Mouse (Mus musculus) intestine, postnatal 0 days (tissue): Measurements from ENCODE around the gene Olfr986. TPM values are rescaled to one million over a fixed set of nuclear protein-coding genes. Genes with fewer than 3 reads are reported as not detected.

Experiments
- ATAC-seq: fragments of 200-750 bp; cut with Nextera tagmentation; 2 replicates; pipeline ENCODE4 v1.8.0; 2017; ENCODE audit warnings: mild to moderate bottlenecking, moderate TSS enrichment, moderate library complexity
- H3K27ac ChIP-seq: fragments of 300-500 bp; sonication (generic); 2 replicates; pipeline ENCODE4 v1.5.1; 2014; ENCODE audit warnings: mild to moderate bottlenecking, low read depth, low read length, moderate library complexity
- H3K27me3 ChIP-seq: fragments of 300-500 bp; sonication (generic); replicated peaks from 2 replicates; pipeline ENCODE4 v1.6.1; 2014; ENCODE audit warnings: low read length, mixed read lengths; ENCODE audit not compliant: control insufficient read depth, insufficient read depth
- H3K36me3 ChIP-seq: fragments of 300-500 bp; sonication (generic); 2 replicates; pipeline ENCODE4 v1.6.1; 2014; ENCODE audit warnings: mild to moderate bottlenecking, moderate library complexity; ENCODE audit not compliant: control insufficient read depth, insufficient read depth
- H3K4me1 ChIP-seq: fragments of 300-500 bp; sonication (generic); replicated peaks from 2 replicates; pipeline ENCODE4 v1.6.1; 2014; ENCODE audit warnings: antibody characterized with exemption, low read length, mixed read lengths; ENCODE audit not compliant: control insufficient read depth, insufficient read depth
- H3K4me2 ChIP-seq: fragments of 300-500 bp; sonication (generic); replicated peaks from 2 replicates; pipeline ENCODE4 v1.6.1; 2014; ENCODE audit warnings: low read depth, mild to moderate bottlenecking, moderate library complexity
- H3K4me3 ChIP-seq: fragments of 300-500 bp; sonication (generic); 2 replicates; pipeline ENCODE4 v1.5.1; 2014; ENCODE audit warnings: low read depth, low read length
- H3K9ac ChIP-seq: fragments of 300-500 bp; sonication (generic); 2 replicates; pipeline ENCODE4 v1.6.1; 2014; ENCODE audit warnings: mild to moderate bottlenecking, low read depth, low read length
- H3K9me3 ChIP-seq: fragments of 300-500 bp; sonication (generic); 2 replicates; pipeline ENCODE4 v1.6.1; 2016; ENCODE audit warnings: mixed run types; ENCODE audit not compliant: control insufficient read depth
- CTCF ChIP-seq: sonication (generic); IDR thresholded peaks from 2 replicates; pipeline ENCODE4 v1.5.1; 2016; ENCODE audit warnings: low read depth, mild to moderate bottlenecking, control low read depth, antibody characterized with exemption, moderate library complexity
- WGBS: fragments of 180-500 bp; shearing (Covaris S2); extraction: QIAGEN DNeasy Blood & Tissue Kit; methylation state at CpG from one replicate; pipeline ENCODE4 v1.1.7; 2014; 5-methylcytosine and 5-hydroxymethylcytosine counted together
- polyA plus RNA-seq: library from polyadenylated mRNA; unstranded; fragments of >200 nt; fragmentation: Nextera tagmentation; extraction: Ambion mirVana; gene quantifications from 2 replicates; pipeline ENCODE4 v1.2.1, GENCODE M21; 2015

Olfr986 gene
- not detected in 2 replicates for polyA plus RNA-seq

- Histone ChIP-seq H3K27ac (no peak within 1 kb of the TSS), H3K36me3 (no peaks in the 10 kb centered on the region), H3K4me3 (no peak within 1 kb of the TSS), H3K9ac (no peak within 1 kb of the TSS), H3K27me3 (no peaks in the 10 kb centered on the region), H3K4me2 (no peak within 1 kb of the TSS), H3K9me3 (no peaks in the 10 kb centered on the region), H3K4me1 (no peaks in the 10 kb centered on the region)
- WGBS: 87% methylated on average over 5 of the region's 5 CpGs
- TF ChIP-seq CTCF: no peak
- no peak for ATAC-seq
These were observed at the start of gene Olfr986 for GRCm38 (mm10) chr9:40180620-40181019. TSS of gene Olfr986 (plus strand) at chr9:40180920.

- H3K36me3 ChIP-seq: no peaks in the 10 kb centered on the region
- H3K9me3 ChIP-seq: no peaks in the 10 kb centered on the region
- H3K27me3 ChIP-seq: no peaks in the 10 kb centered on the region
- no peak overlapping the region for H3K27ac ChIP-seq
- no peak for TF ChIP-seq CTCF
- WGBS: 77% methylated on average over 6 of the region's 6 CpGs
- no peak overlapping the region for H3K4me3 ChIP-seq
- H3K4me2 ChIP-seq: no peak overlapping the region
- ATAC-seq: no peak
- no peak overlapping the region for H3K9ac ChIP-seq
- no peaks in the 10 kb centered on the region for H3K4me1 ChIP-seq
These were observed 43.6 kb upstream of the Olfr986 start for GRCm38 (mm10) chr9:40136987-40137688.

GRCm38 (mm10) chr9:40139484-40139883 is 41.2 kb upstream of the Olfr986 start:
- TF ChIP-seq CTCF: no peak
- H3K4me3 ChIP-seq: no peak overlapping the region
- H3K9ac ChIP-seq: no peak overlapping the region
- no peaks in the 10 kb centered on the region for H3K4me1 ChIP-seq
- H3K36me3 ChIP-seq: no peaks in the 10 kb centered on the region
- H3K9me3 ChIP-seq: no peaks in the 10 kb centered on the region
- no peaks in the 10 kb centered on the region for H3K27me3 ChIP-seq
- H3K4me2 ChIP-seq: no peak overlapping the region
- no peak for ATAC-seq
- no peak overlapping the region for H3K27ac ChIP-seq
- 39% methylated on average over 4 of the region's 4 CpGs for WGBS

GRCm38 (mm10) chr9:40141544-40141943 is 39.2 kb upstream of the Olfr986 start:
- no peak for ATAC-seq

GRCm38 (mm10) chr9:40155118-40155644 is 25.5 kb upstream of the Olfr986 start:
- no peak for TF ChIP-seq CTCF
- no peak overlapping the region for H3K9ac ChIP-seq
- H3K4me3 ChIP-seq: no peak overlapping the region
- no peak overlapping the region for H3K4me2 ChIP-seq
- no peaks in the 10 kb centered on the region for H3K36me3 ChIP-seq
- no peak overlapping the region for H3K27ac ChIP-seq
- WGBS: 65% methylated on average over 4 of the region's 4 CpGs
- no peaks in the 10 kb centered on the region for H3K4me1 ChIP-seq
- no peak for ATAC-seq
- no peaks in the 10 kb centered on the region for H3K9me3 ChIP-seq
- H3K27me3 ChIP-seq: no peaks in the 10 kb centered on the region

More at GRCm38 (mm10) chr9:40141544-40141943, 39.2 kb upstream of the Olfr986 start:
- 56% methylated on average over 1 of the region's 1 CpGs for WGBS
- no peak overlapping the region for H3K27ac ChIP-seq
- H3K4me3 ChIP-seq: no peak overlapping the region
- H3K36me3 ChIP-seq: no peaks in the 10 kb centered on the region
- no peaks in the 10 kb centered on the region for H3K27me3 ChIP-seq
- no peak overlapping the region for H3K4me2 ChIP-seq
- TF ChIP-seq CTCF: no peak
- no peak overlapping the region for H3K9ac ChIP-seq
- H3K9me3 ChIP-seq: no peaks in the 10 kb centered on the region
- no peaks in the 10 kb centered on the region for H3K4me1 ChIP-seq

GRCm38 (mm10) chr9:40166446-40166845 is 14.3 kb upstream of the Olfr986 start:
- Histone ChIP-seq H3K36me3 (no peaks in the 10 kb centered on the region), H3K4me1 (no peaks in the 10 kb centered on the region), H3K27me3 (no peaks in the 10 kb centered on the region), H3K4me3 (no peak overlapping the region), H3K4me2 (no peak overlapping the region), H3K9me3 (no peaks in the 10 kb centered on the region), H3K27ac (no peak overlapping the region), H3K9ac (no peak overlapping the region)
- 74% methylated on average over 1 of the region's 1 CpGs for WGBS
- ATAC-seq: no peak
- TF ChIP-seq CTCF: no peak
